Mouse (Mus musculus): ENCODE measurements at regions not wholly inside any gene's neighbourhood (a gene's known extent, or its start where the extent isn't known, plus 50 kb on each side); places are given as distances from the start of the nearest gene placed in this dataset.
"Not testable (repeated sequence)": the region's sequence is repeated elsewhere in the genome, so short reads cannot be mapped to it uniquely, and the experiment has no call there.

DNA sequence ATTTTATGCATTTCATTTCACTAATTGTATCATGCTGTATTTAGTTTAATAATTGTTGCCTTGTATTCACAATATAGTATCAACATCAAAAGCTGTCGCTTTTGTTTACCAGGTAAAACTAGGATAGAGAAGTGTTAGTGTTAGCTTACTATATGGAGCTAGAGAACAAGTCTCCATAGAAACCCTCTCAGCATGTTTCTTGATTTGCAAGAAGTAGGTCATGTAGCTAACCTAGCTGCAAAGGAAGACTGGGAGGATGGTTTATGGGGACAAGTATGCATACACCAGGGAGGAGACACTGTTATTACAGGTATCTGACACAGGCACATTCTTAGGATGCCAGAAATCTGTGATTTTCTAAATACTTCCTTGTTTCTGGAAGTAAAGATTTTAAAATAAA lies 357.3 kb upstream of the Gnai1 start:
- in situ Hi-C loops (cut with MboI; ENCODE audit: low sequenced_read_pairs in 2 of 2, unreplicated experiment in 2 of 2) = no loop called here
- H3K4me1 ChIP-seq (ENCODE audit: control insufficient read depth in 2 of 2, insufficient read depth in 2 of 2, low read length in 2 of 2, poor library complexity in 1 of 2) = no peaks in the 10 kb centered on the region
- H3K9ac ChIP-seq (ENCODE audit: insufficient read depth, low read depth, low read length, poor library complexity, severe bottlenecking) = no peak overlapping the region
- H3K36me3 ChIP-seq (ENCODE audit: control insufficient read depth, insufficient read depth, low read length, poor library complexity, severe bottlenecking) = no peaks in the 10 kb centered on the region
- no peak for DNase-seq (ENCODE audit: low read depth, low spot score)
- no peak for TF ChIP-seq MAFK (IDR thresholded peaks at IDR 0.05; ENCODE audit: insufficient read depth, low read depth, low read length)
- no peaks in the 10 kb centered on the region for H3K9me3 ChIP-seq (ENCODE audit: control insufficient read depth, insufficient read depth, low read depth, low read length)
- no peak overlapping the region for H3K4me3 ChIP-seq (ENCODE audit: insufficient read depth in 1 of 2, low read depth in 1 of 2, low read length in 2 of 2, poor library complexity in 1 of 2, severe bottlenecking in 1 of 2)
- no peak overlapping the region for H3K27ac ChIP-seq (ENCODE audit: insufficient read depth, low read depth, low read length, poor library complexity, severe bottlenecking)

DNA sequence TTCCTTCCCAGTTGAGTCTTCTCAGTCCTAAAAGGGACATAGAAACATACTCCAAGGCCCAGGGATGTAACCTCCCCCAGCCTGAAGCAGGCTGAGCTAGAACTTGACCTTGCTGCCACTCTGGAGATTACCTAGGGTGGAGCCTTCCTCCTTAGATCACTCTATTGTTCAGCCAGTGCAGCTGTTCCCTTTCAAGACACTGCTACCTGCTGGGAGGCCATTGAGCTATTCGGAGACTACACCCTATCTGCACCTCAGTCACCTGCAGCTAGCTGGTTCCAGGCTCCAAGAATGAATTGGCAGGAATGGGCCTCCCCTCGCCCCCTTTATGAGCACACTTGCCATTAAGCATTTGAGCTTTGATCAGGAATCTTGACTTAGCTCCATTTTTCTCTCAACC lies 328.3 kb upstream of the Gnai1 start:
- in situ Hi-C loops (cut with MboI; ENCODE audit: low sequenced_read_pairs in 2 of 2, unreplicated experiment in 2 of 2) = no loop called here
- Histone ChIP-seq H3K27ac (ENCODE audit: insufficient read depth, low read depth, low read length, poor library complexity, severe bottlenecking) (peak overlapping the region; percentile 95), H3K9me3 (ENCODE audit: control insufficient read depth, insufficient read depth, low read depth, low read length) (no peaks in the 10 kb centered on the region), H3K4me3 (ENCODE audit: insufficient read depth in 1 of 2, low read depth in 1 of 2, low read length in 2 of 2, poor library complexity in 1 of 2, severe bottlenecking in 1 of 2) (no peak overlapping the region), H3K4me1 (ENCODE audit: control insufficient read depth in 2 of 2, insufficient read depth in 2 of 2, low read length in 2 of 2, poor library complexity in 1 of 2) (peaks cover 2 to 16% of the 10 kb centered on the region in 2 experiments; a peak in 3 of 4 replicates), H3K36me3 (ENCODE audit: control insufficient read depth, insufficient read depth, low read length, poor library complexity, severe bottlenecking) (no peaks in the 10 kb centered on the region), H3K9ac (ENCODE audit: insufficient read depth, low read depth, low read length, poor library complexity, severe bottlenecking) (no peak overlapping the region)
- peak; percentile 93 for DNase-seq (ENCODE audit: low read depth, low spot score)
- TF ChIP-seq ZC3H11A (IDR thresholded peaks at IDR 0.05; ENCODE audit: borderline replicate concordance, low read depth, low read length) = no peak
- peak; percentile 81 for TF ChIP-seq CHD2 (IDR thresholded peaks at IDR 0.05; ENCODE audit: low read depth, low read length)
- no peak for TF ChIP-seq ZNF384 (IDR thresholded peaks at IDR 0.05; ENCODE audit: low read depth, low read length)
- TF ChIP-seq MAFK (IDR thresholded peaks at IDR 0.05; ENCODE audit: insufficient read depth, low read depth, low read length) = peak; percentile 68; the same call in 1 of the 2 replicates
- TF ChIP-seq HCFC1 (IDR thresholded peaks at IDR 0.05; ENCODE audit: borderline replicate concordance, insufficient read depth, low read length) = no peak

DNA sequence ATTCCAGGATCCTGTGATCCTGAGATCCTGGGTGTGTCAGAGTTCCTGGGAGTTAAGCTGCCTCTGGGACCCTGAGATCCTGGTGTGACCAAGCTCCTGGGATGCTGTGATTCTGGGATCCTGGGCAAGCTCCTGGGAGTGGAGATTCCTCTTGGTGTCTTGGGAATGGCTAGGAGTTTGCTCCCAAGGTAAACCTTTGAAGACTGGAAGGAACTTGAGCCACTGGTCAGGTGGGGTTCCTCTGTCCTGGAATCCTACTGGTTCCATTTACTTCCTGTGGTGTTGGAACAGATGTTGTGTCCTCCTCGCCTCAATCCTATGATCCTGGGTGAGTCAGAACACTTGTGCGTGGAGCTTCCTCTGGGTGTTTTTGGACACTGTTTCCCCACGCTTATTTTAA lies 327.2 kb upstream of the Gnai1 start:
- in situ Hi-C loops (cut with MboI; ENCODE audit: low sequenced_read_pairs in 2 of 2, unreplicated experiment in 2 of 2) = no loop called here
- Histone ChIP-seq H3K4me1 (ENCODE audit: control insufficient read depth in 2 of 2, insufficient read depth in 2 of 2, low read length in 2 of 2, poor library complexity in 1 of 2) (peaks cover 2 to 16% of the 10 kb centered on the region in 2 experiments; a peak in 3 of 4 replicates), H3K4me3 (ENCODE audit: insufficient read depth in 1 of 2, low read depth in 1 of 2, low read length in 2 of 2, poor library complexity in 1 of 2, severe bottlenecking in 1 of 2) (no peak overlapping the region), H3K9me3 (ENCODE audit: control insufficient read depth, insufficient read depth, low read depth, low read length) (no peaks in the 10 kb centered on the region), H3K36me3 (ENCODE audit: control insufficient read depth, insufficient read depth, low read length, poor library complexity, severe bottlenecking) (no peaks in the 10 kb centered on the region), H3K9ac (ENCODE audit: insufficient read depth, low read depth, low read length, poor library complexity, severe bottlenecking) (no peak overlapping the region), H3K27ac (ENCODE audit: insufficient read depth, low read depth, low read length, poor library complexity, severe bottlenecking) (peak overlapping the region; percentile 69)
- TF ChIP-seq CHD2 (IDR thresholded peaks at IDR 0.05; ENCODE audit: low read depth, low read length) = no peak
- TF ChIP-seq MAFK (IDR thresholded peaks at IDR 0.05; ENCODE audit: insufficient read depth, low read depth, low read length) = no peak
- no peak for TF ChIP-seq HCFC1 (IDR thresholded peaks at IDR 0.05; ENCODE audit: borderline replicate concordance, insufficient read depth, low read length)
- TF ChIP-seq ZNF384 (IDR thresholded peaks at IDR 0.05; ENCODE audit: low read depth, low read length) = no peak
- no peak for TF ChIP-seq ZC3H11A (IDR thresholded peaks at IDR 0.05; ENCODE audit: borderline replicate concordance, low read depth, low read length)
- no peak for DNase-seq (ENCODE audit: low read depth, low spot score)

DNA sequence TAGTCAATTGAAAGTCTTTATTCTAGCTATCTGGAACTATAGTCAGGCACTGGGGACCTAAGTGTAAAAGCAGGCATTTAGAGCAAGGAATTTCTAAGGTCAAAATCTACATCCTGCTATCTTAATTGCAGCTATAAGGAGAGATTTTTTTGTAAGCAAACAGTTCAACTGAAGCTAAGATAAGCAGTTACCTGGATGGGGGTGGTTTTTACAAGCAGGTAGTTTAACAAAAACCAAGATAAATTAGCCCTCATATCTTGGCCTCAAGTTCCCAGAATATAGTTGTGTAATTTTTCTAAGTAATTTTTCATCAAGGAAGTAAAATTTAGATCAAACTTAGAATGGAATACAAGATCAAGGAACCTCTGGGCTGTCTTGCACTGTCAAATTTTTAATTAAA lies 293.8 kb upstream of the Gnai1 start:
- Histone ChIP-seq H3K4me1 (ENCODE audit: control insufficient read depth in 2 of 2, insufficient read depth in 2 of 2, low read length in 2 of 2, poor library complexity in 1 of 2) (no peaks in the 10 kb centered on the region), H3K9me3 (ENCODE audit: control insufficient read depth, insufficient read depth, low read depth, low read length) (no peaks in the 10 kb centered on the region; the same call in 1 of the 2 replicates), H3K4me3 (ENCODE audit: insufficient read depth in 1 of 2, low read depth in 1 of 2, low read length in 2 of 2, poor library complexity in 1 of 2, severe bottlenecking in 1 of 2) (no peak overlapping the region), H3K27ac (ENCODE audit: insufficient read depth, low read depth, low read length, poor library complexity, severe bottlenecking) (no peak overlapping the region), H3K9ac (ENCODE audit: insufficient read depth, low read depth, low read length, poor library complexity, severe bottlenecking) (no peak overlapping the region), H3K36me3 (ENCODE audit: control insufficient read depth, insufficient read depth, low read length, poor library complexity, severe bottlenecking) (no peaks in the 10 kb centered on the region)
- in situ Hi-C loops (cut with MboI; ENCODE audit: low sequenced_read_pairs in 2 of 2, unreplicated experiment in 2 of 2) = no loop called here
- DNase-seq (ENCODE audit: low read depth, low spot score) = no peak
- TF ChIP-seq HCFC1 (IDR thresholded peaks at IDR 0.05; ENCODE audit: borderline replicate concordance, insufficient read depth, low read length) (no peak), ZNF384 (IDR thresholded peaks at IDR 0.05; ENCODE audit: low read depth, low read length) (no peak), ZC3H11A (IDR thresholded peaks at IDR 0.05; ENCODE audit: borderline replicate concordance, low read depth, low read length) (no peak)

DNA sequence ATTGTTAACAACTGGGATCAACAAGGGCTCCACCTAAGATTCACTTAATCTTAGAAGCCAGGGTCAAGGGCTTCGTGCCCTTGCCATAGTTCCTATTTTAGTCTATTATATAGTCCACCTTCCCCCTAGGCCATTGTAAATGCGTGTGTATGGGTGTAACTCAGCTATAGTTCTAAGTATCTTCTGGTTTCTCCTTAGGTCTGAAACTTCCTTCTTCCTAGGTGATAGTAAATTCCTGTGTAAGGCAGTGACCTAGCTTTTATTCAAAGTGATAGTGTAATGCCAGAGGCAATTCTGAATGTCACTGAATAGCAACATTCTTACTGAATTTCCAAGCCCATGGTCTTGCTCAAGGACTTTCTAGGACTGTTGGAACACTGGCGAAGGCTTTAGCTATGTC lies 270.7 kb upstream of the Gnai1 start:
- H3K9ac ChIP-seq (ENCODE audit: insufficient read depth, low read depth, low read length, poor library complexity, severe bottlenecking); H3K9me3 ChIP-seq (ENCODE audit: control insufficient read depth, insufficient read depth, low read depth, low read length); DNase-seq (ENCODE audit: low read depth, low spot score); H3K4me3 ChIP-seq (ENCODE audit: insufficient read depth in 1 of 2, low read depth in 1 of 2, low read length in 2 of 2, poor library complexity in 1 of 2, severe bottlenecking in 1 of 2); H3K4me1 ChIP-seq (ENCODE audit: control insufficient read depth in 2 of 2, insufficient read depth in 2 of 2, low read length in 2 of 2, poor library complexity in 1 of 2); H3K36me3 ChIP-seq (ENCODE audit: control insufficient read depth, insufficient read depth, low read length, poor library complexity, severe bottlenecking); H3K27ac ChIP-seq (ENCODE audit: insufficient read depth, low read depth, low read length, poor library complexity, severe bottlenecking); in situ Hi-C loops (cut with MboI; ENCODE audit: low sequenced_read_pairs in 2 of 2, unreplicated experiment in 2 of 2): not testable (repeated sequence)

Data from ES-E14 (cell line).